Mouse (Mus musculus) naive thymus-derived CD4-positive, alpha-beta T cell, adult 2 months (primary cell): ENCODE results near the gene Tmem150b.

ENCODE experiments used
- DNase-seq: peaks from one replicate; pipeline ENCODE4 v3.0.0-alpha.2; 2011; ENCODE audit warnings: low read depth

Tmem150b gene

GRCm38 (mm10) chr7:4663179-4663578 is 61.9 kb downstream of the Tmem150b start:
- no peak for DNase-seq

- DNase-seq = no peak
Observed at GRCm38 (mm10) chr7:4659911-4660443, 65.1 kb downstream of the Tmem150b start.

GRCm38 (mm10) chr7:4658912-4659551 is 66.0 kb downstream of the Tmem150b start, which contains the start of gene Ppp6r1:
Gene Ppp6r1, minus strand, starts transcription at chr7:4659019.
- peak; percentile 98 for DNase-seq

- peak; percentile 58 for DNase-seq
Observed at GRCm38 (mm10) chr7:4658128-4658907, 66.7 kb downstream of the Tmem150b start.

- peak; percentile 49 for DNase-seq
Observed at GRCm38 (mm10) chr7:4657521-4658127, 67.4 kb downstream of the Tmem150b start.
